Mouse (Mus musculus): ENCODE results near the gene Ttf1.

Ttf1 gene

GRCm38 (mm10) chr2:29124936-29125701, 65.1 kb downstream of the Ttf1 start:
- peak; percentile 99 for DNase-seq (ENCODE audit: low read depth, low spot score)

- DNase-seq (ENCODE audit: low read depth, low spot score), result no peak
Measured at GRCm38 (mm10) chr2:29130118-29130899, 70.2 kb downstream of the Ttf1 start.

GRCm38 (mm10) chr2:29135161-29135560, 75.1 kb downstream of the Ttf1 start:
- no peak for DNase-seq (ENCODE audit: low read depth, low spot score)
